Comparison of ENCODE assay signal across 23 mouse cellular contexts in the genomic region with DNA sequence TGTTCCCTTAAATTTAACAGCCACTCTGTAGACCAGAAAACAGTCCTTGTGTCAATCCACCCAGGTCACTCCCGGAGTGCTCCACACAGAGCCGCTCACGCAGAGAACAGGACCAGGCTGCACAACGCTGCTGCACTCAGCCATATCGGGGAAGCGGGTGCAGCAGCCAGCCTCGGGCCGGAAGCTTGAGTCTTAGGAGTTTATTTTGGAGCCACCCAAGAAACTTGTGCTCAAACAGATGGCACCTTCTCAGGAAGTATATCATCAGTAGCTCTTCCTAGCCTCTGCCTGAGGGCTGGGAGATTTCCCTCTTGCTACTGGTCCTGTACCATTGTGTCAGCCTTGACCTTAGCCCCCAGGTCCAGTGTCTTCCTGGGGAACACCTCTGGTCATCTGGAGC. TPM values are rescaled to one million over a fixed set of nuclear protein-coding genes. Genes with fewer than 3 reads are reported as not detected.
DNase-seq lines count a peak whose midpoint lies in the region; ATAC-seq and TF ChIP-seq lines count a peak whose summit lies in the region.
"Had no signal": no experiment of that assay in that cellular context is flagged by ENCODE, and none has a peak within 500 bp of the region (broad histone marks: within the 10 kb centered on the region; RNA-seq: fewer than 3 reads in every experiment).

No protein-coding gene starts in this region.

- H3K36me3 ChIP-seq in lung, postnatal 0 days (ENCODE audit: insufficient read depth, low read length) = no peaks in the 10 kb centered on the region
- no peaks in the 10 kb centered on the region for H3K36me3 ChIP-seq in liver, embryonic 12.5 days

- H3K27me3 ChIP-seq in lung, postnatal 0 days (replicated peaks; ENCODE audit: insufficient read depth, low read length) = no peaks in the 10 kb centered on the region
- H3K27me3 ChIP-seq in liver, embryonic 12.5 days (replicated peaks) = peaks cover 12% of the 10 kb centered on the region; the same call in 1 of the 2 replicates
- H3K27me3 ChIP-seq: embryonic facial prominence, embryonic 15.5 days; heart, embryonic 12.5 days had no signal

- WGBS in lung, postnatal 0 days = 86% methylated on average over 8 of the region's 8 CpGs
- 82% methylated on average over 8 of the region's 8 CpGs for WGBS in liver, embryonic 12.5 days (ENCODE audit: insufficient replicate concordance)

- no peak for ATAC-seq in lung, postnatal 0 days
- ATAC-seq in liver, embryonic 12.5 days = no peak
- ATAC-seq: CD4-positive, CD25-positive, alpha-beta regulatory T cell, adult 4 months; forebrain, embryonic 14.5 days had no signal

- H3K4me1 ChIP-seq in lung, postnatal 0 days (ENCODE audit: insufficient read depth, low read depth, low read length) = no peaks in the 10 kb centered on the region
- H3K4me1 ChIP-seq in liver, embryonic 12.5 days = peaks cover 15% of the 10 kb centered on the region
- H3K4me1 ChIP-seq: embryonic facial prominence, embryonic 15.5 days had no signal

- peak; percentile 40 to 43 for DNase-seq in cerebellum, adult 18-20 months
- no peak for DNase-seq in cerebellum, adult 8-10 months
- DNase-seq in layer of hippocampus, adult 2 months (ENCODE audit: low spot score in 2 of 2) = peak in 1 of 2 experiments; percentile 61
- no peak for DNase-seq in layer of hippocampus, postnatal 10 days (ENCODE audit: low spot score in 2 of 2)
- DNase-seq in lung, postnatal 0 days (ENCODE audit: low spot score) = no peak
- no peak for DNase-seq in lung, postnatal 4 days
- peak; percentile 71 for DNase-seq in brain, adult 2 months (ENCODE audit: low read depth, low spot score)
- DNase-seq: adrenal gland, postnatal 10 days; B cell, adult 2 months; cerebellum, adult 11-12 months; cerebellum, postnatal 10 days; embryo, embryonic 11 days; gastrocnemius, postnatal 25 days had no signal

- TF ChIP-seq CTCF in layer of hippocampus, adult 2 months (conservative IDR thresholded peaks at IDR 0.05) = no peak
- no peak for TF ChIP-seq CTCF in lung, postnatal 0 days (IDR thresholded peaks at IDR 0.05)

- H3K4me3 ChIP-seq in layer of hippocampus, adult 2 months = no peak overlapping the region
- H3K4me3 ChIP-seq in lung, postnatal 0 days (ENCODE audit: low read depth, low read length) = no peak overlapping the region
- H3K4me3 ChIP-seq in liver, embryonic 12.5 days = no peak overlapping the region
- H3K4me3 ChIP-seq: embryonic facial prominence, embryonic 15.5 days; erythroblast, embryonic 14.5 days; forebrain, embryonic 10.5 days; heart, embryonic 12.5 days; hindbrain, embryonic 10.5 days had no signal

- peak overlapping the region; percentile 12; the same call in 1 of the 2 replicates for H3K27ac ChIP-seq in layer of hippocampus, adult 2 months
- peak overlapping the region; percentile 38; the same call in 1 of the 2 replicates for H3K27ac ChIP-seq in lung, postnatal 0 days (ENCODE audit: low read length)
- no peak overlapping the region for H3K27ac ChIP-seq in liver, embryonic 12.5 days
- H3K27ac ChIP-seq: embryonic facial prominence, embryonic 15.5 days; forebrain, embryonic 10.5 days; hindbrain, embryonic 10.5 days; hindbrain, embryonic 14.5 days had no signal

- TF ChIP-seq EP300 in lung, postnatal 0 days (IDR thresholded peaks at IDR 0.05) = no peak

- H3K9ac ChIP-seq in lung, postnatal 0 days (replicated peaks; ENCODE audit: low read depth) = no peak overlapping the region
- H3K9ac ChIP-seq in liver, embryonic 12.5 days = no peak overlapping the region
- H3K9ac ChIP-seq: embryonic facial prominence, embryonic 15.5 days; heart, embryonic 12.5 days; hindbrain, embryonic 14.5 days had no signal

- H3K4me2 ChIP-seq in lung, postnatal 0 days (replicated peaks; ENCODE audit: low read depth, low read length) = no peak overlapping the region
- no peak overlapping the region for H3K4me2 ChIP-seq in liver, embryonic 12.5 days
- H3K4me2 ChIP-seq: embryonic facial prominence, embryonic 15.5 days; heart, embryonic 12.5 days; hindbrain, embryonic 14.5 days had no signal

- no peaks in the 10 kb centered on the region for H3K9me3 ChIP-seq in lung, postnatal 0 days (ENCODE audit: low read length)
- H3K9me3 ChIP-seq in liver, embryonic 12.5 days (replicated peaks) = no peaks in the 10 kb centered on the region
- H3K9me3 ChIP-seq: embryonic facial prominence, embryonic 15.5 days; forebrain, embryonic 10.5 days; G1E; heart, embryonic 12.5 days; hindbrain, embryonic 10.5 days had no signal

RNA-seq across cellular contexts. Expression of a gene that starts 12.1 kb away (rescaled TPM):
- total RNA-seq in layer of hippocampus, adult 2 months (2021) = 100 to 1,000 TPM; 108 to 115 TPM
- total RNA-seq in layer of hippocampus, postnatal 10 days (2021) = 10 to 100 TPM; 69.6 to 79.3 TPM
- polyA plus RNA-seq in lung, postnatal 0 days (2015; fragmentation: Nextera tagmentation; extraction: Ambion mirVana) = 7.2 and 9.3 TPM in 2 replicates
- 4.2 and 4.3 TPM in 2 replicates for polyA plus RNA-seq in liver, embryonic 12.5 days (2016; fragmentation: Nextera tagmentation; extraction: Ambion mirVana)

RNA-seq across cellular contexts. Expression of a gene that starts 32.9 kb away (rescaled TPM):
- total RNA-seq in layer of hippocampus, adult 2 months (2021) = 10 to 100 TPM; 26.7 to 28.9 TPM
- 10 to 100 TPM; 24.8 to 25.7 TPM for total RNA-seq in layer of hippocampus, postnatal 10 days (2021)
- 18.7 and 23.8 TPM in 2 replicates for polyA plus RNA-seq in lung, postnatal 0 days (2015; fragmentation: Nextera tagmentation; extraction: Ambion mirVana)
- 12.0 and 13.2 TPM in 2 replicates for polyA plus RNA-seq in liver, embryonic 12.5 days (2016; fragmentation: Nextera tagmentation; extraction: Ambion mirVana)
- polyA plus RNA-seq: erythroblast, embryonic 14.5 days had no signal

RNA-seq across cellular contexts. Expression of a gene that starts 38.1 kb away (rescaled TPM):
- 1 to 10 TPM; 5.7 to 6.7 TPM for total RNA-seq in layer of hippocampus, adult 2 months (2021)
- 1 to 10 TPM; 4.6 to 5.7 TPM for total RNA-seq in layer of hippocampus, postnatal 10 days (2021)
- polyA plus RNA-seq in lung, postnatal 0 days (2015; fragmentation: Nextera tagmentation; extraction: Ambion mirVana) = 8.5 and 9.2 TPM in 2 replicates
- 65.9 and 68.3 TPM in 2 replicates for polyA plus RNA-seq in liver, embryonic 12.5 days (2016; fragmentation: Nextera tagmentation; extraction: Ambion mirVana)

RNA-seq across cellular contexts. Expression of a gene that starts 55.8 kb away (rescaled TPM):
- 10 to 100 TPM; 14.1 to 14.2 TPM for total RNA-seq in layer of hippocampus, adult 2 months (2021)
- 1 to 10 TPM; 7.6 to 7.8 TPM for total RNA-seq in layer of hippocampus, postnatal 10 days (2021)
- polyA plus RNA-seq in lung, postnatal 0 days (2015; fragmentation: Nextera tagmentation; extraction: Ambion mirVana) = 7.9 and 9.1 TPM in 2 replicates
- 1.9 and 2.2 TPM in 2 replicates for polyA plus RNA-seq in liver, embryonic 12.5 days (2016; fragmentation: Nextera tagmentation; extraction: Ambion mirVana)

Comparison
In these comparisons a context has a peak if more than half of its experiments do, and no peak if none do; other contexts are left out.
1. DNase-seq: peak in cerebellum, adult 18-20 months (2 of 2) and brain, adult 2 months (single experiment); none in cerebellum, adult 8-10 months (single experiment), layer of hippocampus, postnatal 10 days (0 of 2), lung, postnatal 0 days (single experiment) and lung, postnatal 4 days (0 of 2).